ENCODE assay signal across 9 mouse cellular contexts in genomic region chr5:35313231-35313821, GRCm38 (mm10). TPM values are rescaled to one million over a fixed set of nuclear protein-coding genes. Genes with fewer than 3 reads are reported as not detected.
DNase-seq lines count a peak whose midpoint lies in the region; ATAC-seq lines count a peak whose summit lies in the region.
"Had no signal": no experiment of that assay in that cellular context is flagged by ENCODE, and none has a peak within 500 bp of the region (broad histone marks: within the 10 kb centered on the region; RNA-seq: fewer than 3 reads in every experiment).

No protein-coding gene starts in this region.

- no peak for DNase-seq in frontal cortex, postnatal 25 days (ENCODE audit: low spot score in 2 of 2)
- DNase-seq in MN1 (ENCODE audit: low spot score): peak; percentile 64
- DNase-seq in midbrain, embryonic 11.5 days (ENCODE audit: low spot score, missing footprints): peak; percentile 89
- DNase-seq in gastrocnemius, postnatal 36 days: no peak

- H3K36me3 ChIP-seq in embryonic facial prominence, embryonic 15.5 days: no peaks in the 10 kb centered on the region
- no peaks in the 10 kb centered on the region for H3K36me3 ChIP-seq in kidney, embryonic 14.5 days (ENCODE audit: control insufficient read depth, insufficient read depth, low read length)
- H3K36me3 ChIP-seq in midbrain, embryonic 11.5 days (ENCODE audit: control insufficient read depth, insufficient read depth, low read length): no peaks in the 10 kb centered on the region
- no peaks in the 10 kb centered on the region for H3K36me3 ChIP-seq in stomach, embryonic 16.5 days (ENCODE audit: control insufficient read depth, insufficient read depth, low read length)

- WGBS in embryonic facial prominence, embryonic 15.5 days: 1% methylated on average over 21 of the region's 21 CpGs
- whole genome bisulfite sequencing in kidney, embryonic 14.5 days: under 1% methylated on average over 21 of the region's 21 CpGs
- WGBS in midbrain, embryonic 11.5 days: under 1% methylated on average over 21 of the region's 21 CpGs
- 2% methylated on average over 21 of the region's 21 CpGs for WGBS in stomach, embryonic 16.5 days

- peak; percentile 75 for ATAC-seq in frontal cortex, adult (ENCODE audit: low TSS enrichment)
- no peak for ATAC-seq in embryonic facial prominence, embryonic 15.5 days (ENCODE audit: insufficient number of reproducible peaks, low FRiP score, low TSS enrichment, low read depth)
- ATAC-seq in kidney, embryonic 14.5 days (ENCODE audit: low FRiP score, low TSS enrichment): peak; percentile 61; the same call in 1 of the 2 replicates
- ATAC-seq in midbrain, embryonic 11.5 days (ENCODE audit: low FRiP score): peak; percentile 54; the same call in 1 of the 2 replicates
- ATAC-seq in stomach, embryonic 16.5 days (ENCODE audit: insufficient read depth, low FRiP score): no peak

- peak overlapping the region; percentile 47 for H3K4me2 ChIP-seq in embryonic facial prominence, embryonic 15.5 days (replicated peaks)
- peak overlapping the region; percentile 40 for H3K4me2 ChIP-seq in kidney, embryonic 14.5 days (replicated peaks; ENCODE audit: low read depth, low read length)
- peak overlapping the region; percentile 51 for H3K4me2 ChIP-seq in midbrain, embryonic 11.5 days
- H3K4me2 ChIP-seq in stomach, embryonic 16.5 days (ENCODE audit: low read depth, low read length): peak overlapping the region; percentile 49

- peaks cover 28% of the 10 kb centered on the region for H3K27me3 ChIP-seq in embryonic facial prominence, embryonic 15.5 days
- H3K27me3 ChIP-seq in kidney, embryonic 14.5 days (ENCODE audit: control insufficient read depth, insufficient read depth, low read length): peaks cover 9% of the 10 kb centered on the region
- H3K27me3 ChIP-seq in midbrain, embryonic 11.5 days (ENCODE audit: control insufficient read depth, insufficient read depth, low read length): peaks cover 3% of the 10 kb centered on the region; the same call in 1 of the 2 replicates
- peaks cover 25% of the 10 kb centered on the region for H3K27me3 ChIP-seq in stomach, embryonic 16.5 days (ENCODE audit: control insufficient read depth, insufficient read depth, low read length)

- H3K9ac ChIP-seq in embryonic facial prominence, embryonic 15.5 days: no peak overlapping the region
- 0 out of 2 replicates have a peak overlapping the region, but pooled peaks have one; percentile 0 for H3K9ac ChIP-seq in kidney, embryonic 14.5 days (ENCODE audit: low read depth, low read length)
- H3K9ac ChIP-seq in midbrain, embryonic 11.5 days (ENCODE audit: low read length): peak overlapping the region; percentile 42; the same call in 1 of the 2 replicates
- H3K9ac ChIP-seq in stomach, embryonic 16.5 days (ENCODE audit: low read length): no peak overlapping the region

- peaks cover 13% of the 10 kb centered on the region for H3K4me1 ChIP-seq in embryonic facial prominence, embryonic 15.5 days
- peaks cover 21% of the 10 kb centered on the region for H3K4me1 ChIP-seq in kidney, embryonic 14.5 days (ENCODE audit: control insufficient read depth, insufficient read depth, low read length)
- H3K4me1 ChIP-seq in midbrain, embryonic 11.5 days (ENCODE audit: control insufficient read depth, insufficient read depth, low read length): peaks cover 15% of the 10 kb centered on the region
- 0 out of 2 replicates have a peak, but pooled peaks cover 3% of the 10 kb centered on the region for H3K4me1 ChIP-seq in stomach, embryonic 16.5 days (ENCODE audit: control insufficient read depth, insufficient read depth, low read length)

- intact Hi-C loops in gastrocnemius, postnatal 36 days (cut with DNase I): no loop called here

- peak overlapping the region; percentile 28 for H3K4me3 ChIP-seq in embryonic facial prominence, embryonic 15.5 days (replicated peaks)
- peak overlapping the region; percentile 19; the same call in 1 of the 2 replicates for H3K4me3 ChIP-seq in kidney, embryonic 14.5 days (ENCODE audit: low read length)
- peak overlapping the region; percentile 22; the same call in 1 of the 2 replicates for H3K4me3 ChIP-seq in midbrain, embryonic 11.5 days (ENCODE audit: low read depth, low read length)
- H3K4me3 ChIP-seq in stomach, embryonic 16.5 days (replicated peaks; ENCODE audit: low read length): peak overlapping the region; percentile 28
- H3K4me3 ChIP-seq: erythroblast, embryonic 14.5 days had no signal

- H3K27ac ChIP-seq in embryonic facial prominence, embryonic 15.5 days (replicated peaks): no peak overlapping the region
- 0 out of 2 replicates have a peak overlapping the region, but pooled peaks have one; percentile 74 for H3K27ac ChIP-seq in kidney, embryonic 14.5 days (ENCODE audit: low read depth, low read length)
- H3K27ac ChIP-seq in midbrain, embryonic 11.5 days (ENCODE audit: low read depth, low read length): no peak overlapping the region
- H3K27ac ChIP-seq in stomach, embryonic 16.5 days (ENCODE audit: low read length): no peak overlapping the region

- no peaks in the 10 kb centered on the region for H3K9me3 ChIP-seq in embryonic facial prominence, embryonic 15.5 days (replicated peaks)
- H3K9me3 ChIP-seq in kidney, embryonic 14.5 days (ENCODE audit: control insufficient read depth, low read length): no peaks in the 10 kb centered on the region
- H3K9me3 ChIP-seq in midbrain, embryonic 11.5 days (ENCODE audit: control insufficient read depth, low read length): no peaks in the 10 kb centered on the region
- H3K9me3 ChIP-seq in stomach, embryonic 16.5 days (replicated peaks; ENCODE audit: control insufficient read depth, low read length): no peaks in the 10 kb centered on the region

RNA-seq across cellular contexts. Expression of gene Adra2c, which starts 35.2 kb away (rescaled TPM):
- polyA plus RNA-seq in embryonic facial prominence, embryonic 15.5 days (2015; fragmentation: Nextera tagmentation; extraction: Ambion mirVana): 0.28 and 0.37 TPM in 2 replicates
- polyA plus RNA-seq in kidney, embryonic 14.5 days (2014; fragmentation: Nextera tagmentation; extraction: Ambion mirVana): 0.47 and 0.58 TPM in 2 replicates
- polyA plus RNA-seq in midbrain, embryonic 11.5 days (2014; fragmentation: Nextera tagmentation; extraction: Ambion mirVana): 0.05 TPM in 1 of 2 replicates, not detected in the other
- not detected in 2 replicates for polyA plus RNA-seq in stomach, embryonic 16.5 days (2015; fragmentation: Nextera tagmentation; extraction: Ambion mirVana)
- total RNA-seq in gastrocnemius, postnatal 36 days (2021): under 1 TPM; 0.17 to 0.28 TPM
- polyA plus RNA-seq: erythroblast, embryonic 14.5 days had no signal

Comparison
In these comparisons a context has a peak if more than half of its experiments do, and no peak if none do; other contexts are left out.
1. ATAC-seq: peak in frontal cortex, adult (single experiment), kidney, embryonic 14.5 days (single experiment) and midbrain, embryonic 11.5 days (single experiment); none in embryonic facial prominence, embryonic 15.5 days (single experiment) and stomach, embryonic 16.5 days (single experiment).
2. DNase-seq: peak in MN1 (single experiment) and midbrain, embryonic 11.5 days (single experiment); none in frontal cortex, postnatal 25 days (0 of 2) and gastrocnemius, postnatal 36 days (0 of 2).
3. H3K9ac ChIP-seq: peak in kidney, embryonic 14.5 days (single experiment) and midbrain, embryonic 11.5 days (single experiment); none in embryonic facial prominence, embryonic 15.5 days (single experiment) and stomach, embryonic 16.5 days (single experiment).
4. Peak in every context shown above with its lines, with median percentiles within 50 percentile points of each other: H3K4me2 ChIP-seq and H3K4me3 ChIP-seq.